Mouse (Mus musculus): Measurements from ENCODE around the gene Zscan4e.
"Not testable (repeated sequence)": the region's sequence is repeated elsewhere in the genome, so short reads cannot be mapped to it uniquely, and the experiment has no call there.

Gene Zscan4e

DNA sequence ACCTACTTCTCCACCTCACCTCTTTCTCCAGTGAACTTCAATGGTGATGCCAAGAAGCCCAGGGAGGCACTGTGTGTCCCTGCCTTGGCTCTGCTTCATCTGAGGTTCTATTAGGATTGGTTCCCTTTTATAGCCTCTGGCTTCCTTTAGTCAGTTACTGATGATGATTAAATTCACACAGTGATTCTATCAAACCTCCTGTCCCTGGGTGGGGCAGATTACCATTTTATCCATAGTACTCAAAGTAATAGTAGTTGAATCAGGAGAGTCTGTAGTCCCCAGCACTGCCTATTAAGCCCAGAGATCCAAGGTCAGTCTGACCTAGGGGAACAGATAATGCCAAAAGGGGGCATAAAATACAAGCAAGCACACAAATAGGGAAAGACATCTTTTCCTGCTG is at the start of gene Zscan4e:
TSS of gene Zscan4e (minus strand) at position 101 of the 400 bp plus-strand sequence.
- DNase-seq (ENCODE audit: low read depth, low spot score) = not testable (repeated sequence)
